Mouse (Mus musculus) neutrophil, adult 59 days (primary cell): Measurements from ENCODE around the gene Polm. TPM values are rescaled to one million over a fixed set of nuclear protein-coding genes. Genes with fewer than 3 reads are reported as not detected.

Source experiments
- total RNA-seq, 2 experiments: library from RNA; stranded (reverse); gene quantifications; 1 replicate in 1 of 2; 2 replicates in 1 of 2; pipeline ENCODE4 v1.2.4; 2023

The Polm gene
- 10 to 100 TPM; 28.8 to 35.8 TPM for total RNA-seq

GRCm38 (mm10) chr11:5837251-5838246, at the start of gene Polm:
Gene Polm, minus strand, starts transcription at chr11:5838016.

GRCm38 (mm10) chr11:5877921-5878526, 40.2 kb upstream of the Polm start, which contains the start of gene Pold2:
Gene Pold2, minus strand, starts transcription at chr11:5878292.

GRCm38 (mm10) chr11:5861678-5862393, 24.0 kb upstream of the Polm start, which contains the start of gene Aebp1:
Gene Aebp1, plus strand, starts transcription at chr11:5861947.

GRCm38 (mm10) chr11:5803551-5803981, 34.2 kb downstream of the Polm start, which contains the start of gene Pgam2:
Gene Pgam2, minus strand, starts transcription at chr11:5803733.

GRCm38 (mm10) chr11:5788056-5789014, 49.5 kb downstream of the Polm start, which contains the start of gene Dbnl:
Gene Dbnl, plus strand, starts transcription at chr11:5788488.

Other genes with a start within 250 kb of the Polm start
- gene Mrps24, start 122.3 kb downstream of the Polm start, total RNA-seq, result 10 to 100 TPM; 31.1 to 41.0 TPM
- 10 to 100 TPM; 11.6 to 14.5 TPM for gene Urgcp, start 75.6 kb downstream of the Polm start, total RNA-seq
- 100 to 1,000 TPM; 181 to 182 TPM for gene Dbnl, start 49.5 kb downstream of the Polm start, total RNA-seq
- not detected for gene Pgam2, start 34.3 kb downstream of the Polm start, total RNA-seq
- not detected for gene Aebp1, start 23.9 kb upstream of the Polm start, total RNA-seq
- gene Pold2, start 40.3 kb upstream of the Polm start, total RNA-seq, result 10 to 100 TPM; 26.3 to 36.8 TPM
- gene Myl7, start 60.8 kb upstream of the Polm start, total RNA-seq, result not detected
- not detected for gene Gck, start 112.1 kb upstream of the Polm start, total RNA-seq
- 10 to 100 TPM; 65.1 to 74.8 TPM for gene Ykt6, start 117.7 kb upstream of the Polm start, total RNA-seq
- under 1 TPM; 0.69 to 0.97 TPM for gene Camk2b, start 228.3 kb upstream of the Polm start, total RNA-seq